Mouse (Mus musculus): Measurements from ENCODE around the gene Suclg2.
A peak's percentile ranks its signal among the peaks of the same experiment; 100 is the strongest.

Gene Suclg2

DNA sequence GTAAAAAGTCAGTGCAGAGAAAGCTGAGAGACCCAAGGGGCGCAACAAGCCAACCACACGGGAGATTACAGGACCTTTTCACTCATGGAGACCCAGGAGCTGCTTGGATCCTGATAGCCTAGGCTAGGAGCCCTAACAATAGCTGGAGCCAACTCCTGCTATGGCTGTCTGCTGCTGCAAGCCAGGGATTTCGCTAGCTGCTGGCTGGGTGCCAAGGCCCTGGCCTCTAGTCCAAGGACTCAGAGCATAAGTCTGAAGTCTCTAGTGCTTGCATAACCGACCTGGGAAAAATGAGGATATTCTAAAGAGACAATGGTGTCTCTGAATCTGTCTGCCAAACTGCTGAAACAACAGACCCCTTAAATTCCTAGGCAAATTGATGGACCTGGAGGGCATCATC lies 273.6 kb downstream of the Suclg2 start:
- peak; percentile 70 for DNase-seq
